ENCODE assay signal across 8 mouse cellular contexts in the genomic region with DNA sequence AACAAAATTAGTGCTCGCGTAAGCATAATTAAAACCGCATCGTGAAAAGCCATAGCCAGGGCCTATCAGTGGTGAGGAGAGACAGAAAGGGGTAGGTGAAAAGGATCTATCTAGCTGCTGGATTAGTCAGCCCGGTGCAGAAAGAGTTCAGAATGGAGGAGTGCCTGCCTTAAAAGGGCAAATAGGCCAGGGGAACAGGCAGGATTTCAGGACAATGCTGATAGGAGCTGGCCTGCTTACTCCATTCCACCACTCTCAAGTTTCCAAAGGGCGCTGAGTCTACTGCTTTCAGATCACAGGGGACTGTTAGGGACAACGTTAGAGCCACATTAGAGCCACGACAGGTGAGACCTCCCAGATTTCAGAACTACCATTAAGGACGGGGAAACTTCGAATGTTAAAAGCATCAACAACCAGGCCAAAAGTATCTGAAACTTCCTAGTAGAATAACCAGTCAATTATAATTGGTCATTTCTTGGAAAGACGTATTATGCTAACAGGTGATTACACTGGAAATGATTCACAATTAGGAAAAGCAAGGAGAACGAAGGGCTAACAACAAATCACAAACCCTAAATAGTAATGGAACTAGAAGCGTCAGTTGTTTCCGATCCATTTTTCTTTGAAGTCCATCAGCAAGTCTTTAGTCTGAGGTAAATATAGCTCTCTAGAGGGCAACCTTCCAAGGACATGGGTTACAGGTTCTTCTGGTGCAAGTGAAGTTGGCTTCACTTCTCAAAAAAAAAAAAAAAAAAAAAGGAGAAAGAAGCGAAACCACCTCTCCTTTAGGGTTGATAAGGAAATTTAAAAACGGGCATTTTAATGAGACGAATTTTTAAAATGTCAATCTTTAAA. TPM values are rescaled to one million over a fixed set of nuclear protein-coding genes. Genes with fewer than 3 reads are reported as not detected.
DNase-seq lines count a peak whose midpoint lies in the region; ATAC-seq and TF ChIP-seq lines count a peak whose summit lies in the region.

No protein-coding gene starts in this region.

- no peak for ATAC-seq in limb, embryonic 11.5 days (ENCODE audit: insufficient number of reproducible peaks, low FRiP score, low TSS enrichment, low read depth)

- no peak for TF ChIP-seq EP300 in heart, adult 2 months (IDR thresholded peaks at IDR 0.05; ENCODE audit: insufficient read depth, low read depth, low read length)

- 5% methylated on average over 17 of the region's 17 CpGs for WGBS in heart, adult 2 months
- 10% methylated on average over 17 of the region's 17 CpGs for WGBS in limb, embryonic 11.5 days
- WGBS in olfactory bulb, adult 2 months, result 54% methylated on average over 17 of the region's 17 CpGs

- H3K4me2 ChIP-seq in limb, embryonic 11.5 days (ENCODE audit: low read depth, severe bottlenecking), result peak overlapping the region; percentile 66

- TF ChIP-seq CTCF in heart, adult 2 months (IDR thresholded peaks at IDR 0.05), result no peak
- no peak for TF ChIP-seq CTCF in olfactory bulb, adult 2 months (IDR thresholded peaks at IDR 0.05; ENCODE audit: insufficient read depth, low read depth, low read length)

- H3K4me1 ChIP-seq in heart, adult 2 months (ENCODE audit: control insufficient read depth, insufficient read depth, low read length), result peaks cover 13% of the 10 kb centered on the region
- peaks cover 7% of the 10 kb centered on the region; the same call in 1 of the 2 replicates for H3K4me1 ChIP-seq in limb, embryonic 11.5 days (ENCODE audit: control insufficient read depth, insufficient read depth, low read length)
- H3K4me1 ChIP-seq in olfactory bulb, adult 2 months (ENCODE audit: control insufficient read depth, insufficient read depth, low read length), result peaks cover 7% of the 10 kb centered on the region; the same call in 1 of the 2 replicates

- intact Hi-C loops in heart, adult 2 months (cut with DNase I), result loop anchor here (1.0 to 10.0 kb wide), 4 partner anchors 32 to 127 kb away; a partner anchor contains a TSS

- DNase-seq in adrenal gland, adult 2 months, result peak; percentile 42
- no peak for DNase-seq in adrenal gland, postnatal 4 days (ENCODE audit: low spot score in 2 of 2)
- peak; percentile 31 for DNase-seq in adipocyte (ENCODE audit: low spot score)
- peak; percentile 53 to 60 for DNase-seq in heart, adult 2 months
- peak; percentile 46 for DNase-seq in limb, embryonic 11.5 days (ENCODE audit: low spot score)
- no peak for DNase-seq in cerebellum, postnatal 4 days (ENCODE audit: low spot score in 2 of 2)
- no peak for DNase-seq in right cerebral cortex, adult 18-20 months

- TF ChIP-seq POLR2A in heart, adult 2 months (IDR thresholded peaks at IDR 0.05; ENCODE audit: insufficient read depth, low read depth, low read length), result no peak
- no peak for TF ChIP-seq POLR2A in olfactory bulb, adult 2 months (IDR thresholded peaks at IDR 0.05; ENCODE audit: insufficient read depth, low read depth, low read length)

- peak overlapping the region; percentile 84 for H3K4me3 ChIP-seq in heart, adult 2 months
- peak overlapping the region; percentile 72 for H3K4me3 ChIP-seq in limb, embryonic 11.5 days (ENCODE audit: low read depth, low read length)
- H3K4me3 ChIP-seq in olfactory bulb, adult 2 months (ENCODE audit: insufficient read depth, low read depth, low read length), result peak overlapping the region; percentile 62

- H3K27me3 ChIP-seq in heart, adult 2 months (ENCODE audit: control insufficient read depth, insufficient read depth, low read length), result no peaks in the 10 kb centered on the region
- H3K27me3 ChIP-seq in limb, embryonic 11.5 days (ENCODE audit: control insufficient read depth, insufficient read depth, low read length), result no peaks in the 10 kb centered on the region

- H3K9ac ChIP-seq in heart, adult 2 months (ENCODE audit: low read depth, low read length), result peak overlapping the region; percentile 83
- peak overlapping the region; percentile 86 for H3K9ac ChIP-seq in limb, embryonic 11.5 days (ENCODE audit: low read length)

- H3K79me2 ChIP-seq in heart, adult 2 months (replicated peaks; ENCODE audit: control insufficient read depth, insufficient read depth, low read length), result peaks cover 3% of the 10 kb centered on the region; the same call in 1 of the 2 replicates

- peak overlapping the region; percentile 98 for H3K27ac ChIP-seq in heart, adult 2 months
- H3K27ac ChIP-seq in limb, embryonic 11.5 days (replicated peaks; ENCODE audit: low read depth, low read length), result no peak overlapping the region; the same call in 1 of the 2 replicates
- H3K27ac ChIP-seq in olfactory bulb, adult 2 months (ENCODE audit: insufficient read depth, low read depth, low read length), result no peak overlapping the region; the same call in 1 of the 2 replicates

- H3K9me3 ChIP-seq in limb, embryonic 11.5 days (ENCODE audit: control insufficient read depth, low read length), result no peaks in the 10 kb centered on the region

- H3K36me3 ChIP-seq in heart, adult 2 months (ENCODE audit: control insufficient read depth, insufficient read depth, low read length), result peaks cover 16% of the 10 kb centered on the region
- H3K36me3 ChIP-seq in limb, embryonic 11.5 days (ENCODE audit: control insufficient read depth, insufficient read depth, low read length), result no peaks in the 10 kb centered on the region

RNA-seq across cellular contexts. Expression of a gene that starts 1.1 kb away (rescaled TPM):
- total RNA-seq in adrenal gland, adult 2 months (2021), result 10 to 100 TPM; 11.9 to 16.0 TPM
- polyA plus RNA-seq in adrenal gland, adult 2 months (2012; rRNA removed), result 1.6 and 1.7 TPM in 2 replicates
- total RNA-seq in adrenal gland, postnatal 4 days (2021), result 10 to 100 TPM; 14.4 to 18.0 TPM
- total RNA-seq in heart, adult 2 months (2021), result 10 to 100 TPM; 65.0 to 74.7 TPM
- 14.9 and 22.7 TPM in 2 replicates for polyA plus RNA-seq in heart, adult 2 months (2012; rRNA removed)
- polyA plus RNA-seq in limb, embryonic 11.5 days (2014; fragmentation: Nextera tagmentation; extraction: Ambion mirVana), result 7.3 and 9.7 TPM in 2 replicates
- polyA plus RNA-seq in olfactory bulb, adult 2 months (2012; ENCODE audit: insufficient read depth, insufficient read length, low replicate concordance, missing spikeins), result not detected in 2 replicates

RNA-seq across cellular contexts. Expression of a gene that starts 39.6 kb away (rescaled TPM):
- 10 to 100 TPM in 1 of 2 experiments, 1 to 10 TPM in 1; 6.2 to 13.9 TPM for total RNA-seq in adrenal gland, adult 2 months (2021)
- polyA plus RNA-seq in adrenal gland, adult 2 months (2012; rRNA removed), result 0.63 and 0.97 TPM in 2 replicates
- 10 to 100 TPM; 11.1 to 14.0 TPM for total RNA-seq in adrenal gland, postnatal 4 days (2021)
- 1 to 10 TPM; 3.7 to 4.2 TPM for total RNA-seq in heart, adult 2 months (2021)
- polyA plus RNA-seq in heart, adult 2 months (2012; rRNA removed), result 1.9 and 3.4 TPM in 2 replicates
- 44.3 and 45.8 TPM in 2 replicates for polyA plus RNA-seq in limb, embryonic 11.5 days (2014; fragmentation: Nextera tagmentation; extraction: Ambion mirVana)
- polyA plus RNA-seq in olfactory bulb, adult 2 months (2012; ENCODE audit: insufficient read depth, insufficient read length, low replicate concordance, missing spikeins), result not detected in 2 replicates

Comparison
In these comparisons a context has a peak if more than half of its experiments do, and no peak if none do; other contexts are left out.
1. DNase-seq: peak in adrenal gland, adult 2 months (single experiment), adipocyte (single experiment), heart, adult 2 months (2 of 2) and limb, embryonic 11.5 days (single experiment); none in adrenal gland, postnatal 4 days (0 of 2), cerebellum, postnatal 4 days (0 of 2) and right cerebral cortex, adult 18-20 months (single experiment).
2. RNA of a gene that starts 39.6 kb away (polyA plus RNA-seq): not detected in olfactory bulb, adult 2 months and 44.3 to 45.8 TPM in limb, embryonic 11.5 days; 1.9 to 3.4 TPM in heart, adult 2 months and 0.63 to 0.97 TPM in adrenal gland, adult 2 months; every median in the first group is over 10 times any median in the second.
3. Peak in every context shown above with its lines, with median percentiles within 50 percentile points of each other: H3K4me3 ChIP-seq.